Mouse (Mus musculus): ENCODE measurements around the gene Dnaic1.

The Dnaic1 gene

GRCm38 (mm10) chr4:41569411-41569885 is at the start of gene Dnaic1, which contains the start of gene Fam219a:
TSS of gene Dnaic1 (plus strand) at chr4:41569775.
TSS of gene Fam219a (minus strand) at chr4:41569538.
- in situ Hi-C loops (cut with MboI, MseI): loop anchor here (5.0 to 25.0 kb wide), 2 partner anchors 102 to 1468 kb away; partner anchors contain the start of genes Fam214b, Nudt2, Pigo and Stoml2

- in situ Hi-C loops (cut with MboI, MseI): no loop called here
Observed at GRCm38 (mm10) chr4:41520641-41521040, 48.9 kb upstream of the Dnaic1 start.

- in situ Hi-C loops (cut with MboI, MseI): no loop called here
Observed at GRCm38 (mm10) chr4:41522136-41522535, 47.4 kb upstream of the Dnaic1 start.

GRCm38 (mm10) chr4:41522788-41523187 is 46.8 kb upstream of the Dnaic1 start:
- in situ Hi-C loops (cut with MboI, MseI): no loop called here

GRCm38 (mm10) chr4:41523839-41524238 is 45.7 kb upstream of the Dnaic1 start:
- in situ Hi-C loops (cut with MboI, MseI): no loop called here

GRCm38 (mm10) chr4:41524829-41525228 is 44.7 kb upstream of the Dnaic1 start:
- in situ Hi-C loops (cut with MboI, MseI): loop anchor here (5.0 kb wide), 1 partner anchor 87 kb away; no protein-coding TSS in a partner anchor

- in situ Hi-C loops (cut with MboI, MseI): loop anchor here (5.0 kb wide), 1 partner anchor 86 kb away; no protein-coding TSS in a partner anchor
Observed at GRCm38 (mm10) chr4:41526553-41526952, 43.0 kb upstream of the Dnaic1 start.

- in situ Hi-C loops (cut with MboI, MseI): loop anchor here (5.0 kb wide), 1 partner anchor 85 kb away; no protein-coding TSS in a partner anchor
Observed at GRCm38 (mm10) chr4:41527076-41527475, 42.5 kb upstream of the Dnaic1 start.

GRCm38 (mm10) chr4:41527996-41528395 is 41.6 kb upstream of the Dnaic1 start:
- in situ Hi-C loops (cut with MboI, MseI): loop anchor here (5.0 kb wide), 1 partner anchor 84 kb away; no protein-coding TSS in a partner anchor

GRCm38 (mm10) chr4:41532420-41532819 is 37.2 kb upstream of the Dnaic1 start:
- in situ Hi-C loops (cut with MboI, MseI): no loop called here

- in situ Hi-C loops (cut with MboI, MseI): no loop called here
Observed at GRCm38 (mm10) chr4:41534866-41535265, 34.7 kb upstream of the Dnaic1 start.

- in situ Hi-C loops (cut with MboI, MseI): no loop called here
Observed at GRCm38 (mm10) chr4:41542136-41542535, 27.4 kb upstream of the Dnaic1 start.

- in situ Hi-C loops (cut with MboI, MseI): no loop called here
Observed at GRCm38 (mm10) chr4:41545985-41546384, 23.6 kb upstream of the Dnaic1 start.

GRCm38 (mm10) chr4:41547086-41547485 is 22.5 kb upstream of the Dnaic1 start:
- in situ Hi-C loops (cut with MboI, MseI): no loop called here

- in situ Hi-C loops (cut with MboI, MseI): loop anchor here (25.0 kb wide), 1 partner anchor 1485 kb away; the partner anchor contains the start of genes Fam214b, Pigo and Stoml2
Observed at GRCm38 (mm10) chr4:41552529-41552928, 17.0 kb upstream of the Dnaic1 start.

- in situ Hi-C loops (cut with MboI, MseI): loop anchor here (25.0 kb wide), 1 partner anchor 1484 kb away; the partner anchor contains the start of genes Fam214b, Pigo and Stoml2
Observed at GRCm38 (mm10) chr4:41553116-41553515, 16.5 kb upstream of the Dnaic1 start.

GRCm38 (mm10) chr4:41554994-41555663 is 14.4 kb upstream of the Dnaic1 start:
- in situ Hi-C loops (cut with MboI, MseI): loop anchor here (5.0 to 25.0 kb wide), 2 partner anchors 57 to 1482 kb away; partner anchors contain the start of genes Fam214b, Pigo and Stoml2

- in situ Hi-C loops (cut with MboI, MseI): loop anchor here (5.0 to 25.0 kb wide), 2 partner anchors 56 to 1481 kb away; partner anchors contain the start of genes Fam214b, Pigo and Stoml2
Observed at GRCm38 (mm10) chr4:41556311-41556953, 13.1 kb upstream of the Dnaic1 start.

GRCm38 (mm10) chr4:41557092-41557491 is 12.5 kb upstream of the Dnaic1 start:
- in situ Hi-C loops (cut with MboI, MseI): loop anchor here (5.0 to 25.0 kb wide), 2 partner anchors 55 to 1480 kb away; partner anchors contain the start of genes Fam214b, Pigo and Stoml2

GRCm38 (mm10) chr4:41563297-41563696 is 6.3 kb upstream of the Dnaic1 start:
- in situ Hi-C loops (cut with MboI, MseI): loop anchor here (25.0 kb wide), 1 partner anchor 1474 kb away; the partner anchor contains the start of genes Fam214b, Pigo and Stoml2

- in situ Hi-C loops (cut with MboI, MseI): loop anchor here (5.0 to 25.0 kb wide), 2 partner anchors 99 to 1471 kb away; partner anchors contain the start of genes Fam214b, Nudt2, Pigo and Stoml2
Observed at GRCm38 (mm10) chr4:41566123-41566522, 3.5 kb upstream of the Dnaic1 start.

- in situ Hi-C loops (cut with MboI, MseI): loop anchor here (5.0 to 25.0 kb wide), 2 partner anchors 101 to 1469 kb away; partner anchors contain the start of genes Fam214b, Nudt2, Pigo and Stoml2
Observed at GRCm38 (mm10) chr4:41568239-41568638, 1.3 kb upstream of the Dnaic1 start.
